Mouse (Mus musculus) frontal cortex, adult 2 months (tissue): ENCODE measurements around the gene Nrgn. TPM values are rescaled to one million over a fixed set of nuclear protein-coding genes. Genes with fewer than 3 reads are reported as not detected.

Experiments
- DNase-seq, 2 experiments: peaks; one replicate each; pipeline ENCODE4 v3.0.0; 2022; ENCODE audit warnings: low spot score in 1 of 2; ENCODE audit errors: extremely low spot score in 1 of 2
- polyA plus RNA-seq: library from polyadenylated mRNA; depleted of rRNA; stranded (reverse); fragments of >200 nt; gene quantifications from 2 replicates; pipeline ENCODE4 v1.2.3, GENCODE M21; 2012

Nrgn gene
- polyA plus RNA-seq, 1 experiment = 1,218 TPM

GRCm38 (mm10) chr9:37554838-37555748, 2.4 kb upstream of the Nrgn start, which contains the start of gene Siae:
Siae (plus strand) TSS chr9:37555698.
- no peak for DNase-seq

DNA sequence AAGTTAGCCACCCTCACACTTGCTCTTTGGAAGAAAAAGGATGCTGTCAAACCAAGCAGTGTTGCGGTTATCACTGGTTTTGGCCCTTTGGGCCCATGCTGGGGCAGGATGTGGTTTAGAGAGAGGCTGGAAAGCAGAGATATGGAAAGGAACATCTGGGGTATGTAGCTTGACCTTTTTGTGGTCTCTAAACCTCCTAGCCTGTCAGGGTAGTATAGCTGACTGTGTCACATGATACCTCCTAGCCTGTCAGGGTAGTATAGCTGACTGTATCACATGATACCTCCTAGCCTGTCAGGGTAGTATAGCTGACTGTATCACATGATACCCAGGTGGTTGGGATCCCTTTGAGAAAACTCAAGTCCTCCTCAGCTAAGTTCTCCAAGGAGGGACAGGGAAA, 1.6 kb upstream of the Nrgn start:
- no peak for DNase-seq

DNA sequence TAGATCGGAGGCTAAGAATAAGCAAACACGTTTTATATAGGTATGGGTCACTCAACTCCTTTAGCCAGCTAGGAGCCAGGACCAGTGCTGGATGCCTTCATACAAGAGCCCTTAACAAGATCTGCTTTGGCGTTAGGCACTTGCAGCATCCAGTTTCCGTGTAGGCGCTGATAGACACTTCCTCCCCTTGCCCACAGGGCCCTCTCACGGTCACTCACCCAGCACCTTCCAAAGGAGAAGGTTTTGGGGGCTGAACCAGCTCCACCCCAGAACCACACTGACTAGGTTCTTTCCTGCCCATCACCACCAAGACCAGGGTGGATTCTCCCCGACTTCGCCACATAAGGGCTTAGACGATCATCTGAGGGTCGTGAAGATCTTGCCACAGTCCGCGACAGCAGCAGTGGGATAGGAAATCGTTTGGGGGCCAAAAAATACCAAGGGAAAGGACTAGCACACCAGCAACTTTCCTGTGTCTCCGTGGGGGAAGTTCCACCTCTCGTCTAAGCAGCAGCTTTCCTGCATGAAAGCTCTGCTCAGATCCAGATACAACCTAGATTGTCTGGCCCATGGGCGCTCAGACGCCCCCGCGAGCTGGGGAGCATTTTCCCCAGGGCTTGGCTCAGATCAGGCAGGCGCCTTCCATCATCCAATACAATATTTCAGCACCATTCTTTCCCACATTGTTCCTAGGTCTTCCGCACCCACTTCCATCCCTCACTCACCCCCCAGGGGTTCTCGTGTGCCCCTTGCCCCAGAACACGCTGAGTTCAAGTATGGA, 763 bp downstream of the Nrgn start:
- DNase-seq = no peak

GRCm38 (mm10) chr9:37550435-37550834, 2.3 kb downstream of the Nrgn start:
- DNase-seq = no peak

DNA sequence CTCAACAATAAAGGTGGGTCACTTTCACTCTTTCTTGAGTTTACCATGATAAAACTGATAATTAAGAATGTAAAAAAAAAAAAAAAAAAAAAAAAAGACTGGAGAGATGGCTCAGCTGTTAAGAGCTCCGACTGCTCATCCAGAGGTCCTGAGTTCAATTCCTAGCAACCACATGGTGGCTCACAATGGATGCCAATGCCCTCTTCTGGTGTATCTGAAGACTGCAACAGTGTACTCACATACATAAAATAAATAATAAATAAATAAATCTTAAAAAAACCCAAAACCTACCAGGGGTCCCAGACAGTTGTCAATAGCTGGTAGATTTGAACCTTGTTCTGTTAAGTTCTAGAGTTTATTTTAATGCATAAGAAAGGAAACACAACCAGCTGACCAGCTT, 5.8 kb downstream of the Nrgn start:
- DNase-seq = no peak

GRCm38 (mm10) chr9:37545847-37546452, 6.8 kb downstream of the Nrgn start:
- no peak for DNase-seq

DNA sequence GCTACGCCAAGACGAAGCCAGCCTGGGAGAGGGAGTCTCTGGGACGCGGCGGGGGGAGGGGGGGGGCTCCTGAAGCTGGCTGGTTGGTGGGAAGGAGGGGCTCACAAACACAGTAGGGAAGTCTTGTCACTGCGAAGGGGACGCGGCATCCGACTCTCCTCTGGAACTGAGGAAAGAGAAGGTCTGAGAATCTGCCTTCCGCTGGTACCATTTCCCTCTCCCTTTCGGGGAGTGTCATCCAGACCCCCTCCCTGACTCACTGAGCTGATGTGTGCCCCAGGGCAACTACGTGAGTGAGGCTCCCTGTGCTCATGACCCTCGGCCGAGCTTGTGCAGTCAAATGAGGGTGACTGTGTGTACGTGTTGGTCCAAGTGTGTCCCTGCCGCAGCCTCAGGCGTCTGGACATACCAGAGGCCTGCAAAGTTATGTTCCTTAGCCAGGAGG, 7.5 kb downstream of the Nrgn start:
- DNase-seq = no peak

- DNase-seq = peak in 1 of 2 experiments; percentile 85
Observed at GRCm38 (mm10) chr9:37544447-37545165, 8.1 kb downstream of the Nrgn start.

DNA sequence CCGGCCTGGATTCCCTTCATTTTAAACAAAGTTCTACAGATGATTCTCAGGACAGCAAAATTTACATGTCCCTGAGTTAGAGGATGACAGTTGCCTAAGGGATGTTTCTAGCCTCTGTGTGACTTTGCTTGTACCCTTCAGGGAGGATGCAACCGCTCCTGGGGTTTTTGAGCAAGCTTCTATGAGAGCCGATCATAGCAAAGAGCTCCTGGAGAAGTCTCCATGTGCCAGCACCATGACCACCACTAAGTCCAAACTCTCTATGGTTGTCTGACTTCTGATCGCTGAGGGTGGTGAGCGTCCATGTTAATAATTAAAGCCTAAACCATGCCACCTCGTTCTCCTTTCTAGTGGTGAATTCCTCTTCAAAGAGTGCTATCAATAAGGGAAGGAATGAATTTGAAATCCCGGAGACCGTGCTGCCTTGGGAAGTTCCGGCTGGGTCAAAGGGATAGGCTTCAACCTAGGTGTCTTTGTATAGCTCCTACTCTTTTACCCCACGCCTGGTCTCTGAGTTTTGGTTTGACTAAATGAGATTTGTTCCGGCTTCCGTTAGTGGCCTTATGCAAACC, 8.7 kb downstream of the Nrgn start:
- no peak for DNase-seq

DNA sequence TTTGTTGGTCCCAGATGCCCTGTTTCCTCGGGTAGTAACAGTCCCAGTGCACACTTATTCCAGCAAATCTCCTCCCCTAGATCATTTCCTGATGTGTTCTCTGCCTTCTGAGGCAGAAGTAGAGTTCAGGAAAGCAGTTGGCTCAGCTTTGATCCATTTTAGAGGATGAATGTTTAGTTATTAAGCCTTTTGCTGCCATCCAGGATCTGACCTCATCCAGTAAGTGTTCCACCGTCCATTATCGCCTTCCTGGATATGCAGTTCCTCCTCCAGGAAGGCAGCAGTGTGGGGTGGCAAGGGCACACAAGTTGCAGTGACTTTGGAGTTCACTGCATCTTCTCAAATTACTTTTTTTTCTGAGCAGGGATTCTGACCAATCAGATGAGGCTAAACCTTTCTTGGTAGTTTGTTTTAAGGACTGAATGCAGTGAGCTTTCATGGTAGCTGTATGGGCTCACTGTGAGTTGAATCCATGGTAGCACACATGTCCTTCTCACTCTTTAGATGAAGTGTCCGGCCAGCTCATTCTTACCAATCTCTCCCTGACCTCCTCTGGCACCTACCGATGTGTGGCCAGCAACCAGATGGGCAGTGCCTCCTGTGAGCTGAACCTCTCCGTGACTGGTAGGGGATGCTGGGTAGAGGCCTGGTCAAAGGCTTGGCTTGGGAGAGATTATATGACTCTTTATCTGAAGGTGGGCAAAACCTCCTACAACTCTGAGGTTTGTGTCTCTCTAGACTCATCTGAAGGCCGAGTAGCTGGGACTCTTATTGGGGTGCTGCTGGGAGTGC, 10.7 kb downstream of the Nrgn start:
- no peak for DNase-seq

- DNase-seq = no peak
Observed at GRCm38 (mm10) chr9:37540701-37541575, 11.8 kb downstream of the Nrgn start.

- DNase-seq = no peak
Observed at GRCm38 (mm10) chr9:37540226-37540625, 12.5 kb downstream of the Nrgn start.

DNA sequence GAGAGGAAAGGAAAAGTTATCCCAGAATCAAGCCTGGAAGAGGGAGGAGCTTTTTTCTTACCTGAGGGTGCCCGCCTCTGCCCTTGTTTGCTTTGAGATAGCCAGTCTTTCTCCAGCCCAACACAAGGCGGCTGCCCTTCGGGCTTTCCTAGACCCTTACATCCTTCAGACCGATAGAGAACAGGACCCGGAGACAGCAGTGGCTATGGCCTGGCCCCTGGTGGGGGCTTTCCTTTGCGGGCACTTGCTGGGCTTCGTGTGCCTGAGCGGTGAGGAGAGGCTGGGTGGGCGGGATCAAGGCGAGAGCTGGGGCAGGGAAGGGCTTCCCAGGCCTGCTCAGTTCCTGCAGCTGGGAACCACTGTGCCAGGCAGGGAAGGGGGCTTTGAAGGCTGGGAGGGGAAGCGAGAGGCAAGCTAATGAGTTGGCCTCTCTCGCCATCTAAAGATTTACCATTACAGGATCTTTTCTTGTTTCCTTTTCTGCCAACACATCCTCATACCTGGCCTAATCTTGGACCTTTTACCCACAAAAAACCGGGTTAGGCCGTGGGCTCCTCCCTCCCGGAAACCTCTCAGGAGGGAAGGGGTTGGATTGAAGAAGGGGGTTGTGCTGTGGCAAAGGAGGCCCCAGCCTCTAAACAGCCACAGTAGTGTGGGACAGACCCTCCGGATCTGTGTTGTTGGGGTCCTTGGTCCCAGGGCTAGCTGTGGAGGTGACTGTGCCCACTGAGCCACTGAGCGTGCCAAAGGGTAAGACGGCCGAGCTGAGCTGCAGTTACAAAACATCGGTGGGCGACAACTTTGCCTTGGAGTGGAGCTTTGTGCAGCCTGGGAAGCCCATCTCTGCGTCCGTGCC, 13.3 kb downstream of the Nrgn start, which contains the start of gene Vsig2:
Gene Vsig2, plus strand, starts transcription at position 86 of the 856 bp plus-strand sequence.
- DNase-seq = no peak

GRCm38 (mm10) chr9:37537658-37538250, 14.9 kb downstream of the Nrgn start:
- no peak for DNase-seq

GRCm38 (mm10) chr9:37536851-37537250, 15.9 kb downstream of the Nrgn start:
- DNase-seq = no peak

DNA sequence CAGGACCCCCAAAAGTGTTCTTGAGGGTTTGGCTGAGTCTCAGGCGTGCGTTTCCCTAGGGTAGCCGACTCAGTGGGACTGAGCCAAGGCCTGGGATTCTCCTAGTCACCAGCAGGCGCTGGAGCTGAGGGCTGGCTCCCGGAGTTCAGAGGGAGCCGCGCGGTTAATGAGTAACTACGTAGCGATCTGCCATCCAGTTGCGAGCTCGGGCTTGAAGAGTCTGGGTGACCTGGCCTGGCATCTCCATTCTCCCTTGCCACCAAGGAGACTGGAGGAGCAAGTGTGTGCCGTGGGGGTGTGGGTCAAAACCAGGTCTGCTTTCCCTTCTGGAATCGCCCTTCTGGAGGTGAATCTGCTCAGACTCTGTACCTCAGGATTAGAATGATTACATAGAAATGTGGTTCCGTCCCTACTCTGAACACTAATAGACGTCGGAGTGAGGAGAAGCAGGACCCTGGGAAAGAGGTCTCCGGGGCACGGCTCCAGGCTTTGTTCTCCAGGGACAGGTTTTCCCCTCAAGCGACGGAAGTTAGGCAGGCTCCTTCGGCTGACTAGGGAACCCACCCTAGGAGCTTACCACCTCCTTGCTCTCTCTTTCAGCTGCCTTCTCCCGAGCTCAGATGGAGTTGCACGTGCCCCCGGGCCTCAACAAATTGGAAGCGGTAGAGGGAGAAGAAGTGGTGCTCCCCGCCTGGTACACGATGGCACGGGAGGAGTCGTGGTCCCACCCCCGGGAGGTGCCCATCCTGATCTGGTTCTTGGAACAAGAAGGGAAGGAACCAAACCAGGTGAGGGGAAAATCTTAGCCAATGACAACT, 21.6 kb downstream of the Nrgn start:
- DNase-seq = no peak
